Mouse (Mus musculus) brain, embryonic 14.5 days (tissue): Measurements from ENCODE around the gene Ankrd44.

Experiments used
- CTCF ChIP-seq: fragments of 200-500 bp; IDR thresholded peaks from 2 replicates; pipeline ENCODE4 v1.5.1; 2012; ENCODE audit warnings: inconsistent platforms, mild to moderate bottlenecking, moderate library complexity, borderline replicate concordance; ENCODE audit not compliant: insufficient read depth, insufficient read length; ENCODE audit errors: extremely low read depth
- POLR2A ChIP-seq: fragments of 200-500 bp; IDR thresholded peaks from 2 replicates; pipeline ENCODE4 v1.6.1; 2012; ENCODE audit warnings: mild to moderate bottlenecking, inconsistent platforms, borderline replicate concordance; ENCODE audit not compliant: poor library complexity, insufficient read depth, insufficient read length, severe bottlenecking; ENCODE audit errors: extremely low read depth

- TF ChIP-seq POLR2A (no peak), CTCF (no peak)
Observed at GRCm38 (mm10) chr1:54888449-54888848, 37.7 kb downstream of the Ankrd44 start.
